Mouse (Mus musculus): ENCODE data around the gene Sh3d19. TPM values are rescaled to one million over a fixed set of nuclear protein-coding genes. Genes with fewer than 3 reads are reported as not detected.
"Not testable (repeated sequence)": the region's sequence is repeated elsewhere in the genome, so short reads cannot be mapped to it uniquely, and the experiment has no call there.

Gene Sh3d19
- polyA plus RNA-seq, 1 experiment from 2014 or later, result 14.0 TPM

DNA sequence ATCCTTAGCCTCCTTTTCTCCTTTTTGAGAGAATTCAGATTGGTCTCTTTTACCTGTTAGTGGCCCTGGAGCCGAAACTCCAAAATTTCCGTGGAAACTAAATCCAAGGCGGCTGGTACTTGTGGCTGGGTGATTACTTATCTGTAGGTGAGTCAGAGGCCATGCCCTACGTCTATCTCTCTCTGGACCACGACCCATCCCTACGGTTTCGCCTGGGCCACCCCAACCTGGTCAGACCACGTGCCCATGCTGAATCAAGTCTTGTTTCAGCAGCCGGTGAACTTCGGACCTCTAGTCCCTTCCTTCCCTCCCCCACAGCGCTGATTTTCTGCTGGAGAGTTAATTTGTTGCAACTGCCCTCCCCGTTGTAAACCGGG, 678 bp downstream of the Sh3d19 start:
- peak; percentile 41; the same call in 1 of the 2 replicates for ATAC-seq
- no peaks in the 10 kb centered on the region for H3K9me3 ChIP-seq (ENCODE audit: control insufficient read depth, low read length)
- H3K27ac ChIP-seq (ENCODE audit: low read depth, low read length), result peak overlapping the region; percentile 73
- no peaks in the 10 kb centered on the region for H3K36me3 ChIP-seq (ENCODE audit: control insufficient read depth, insufficient read depth, low read length)
- peaks cover 8% of the 10 kb centered on the region for H3K4me1 ChIP-seq (ENCODE audit: control insufficient read depth, insufficient read depth, low read depth, low read length)
- H3K27me3 ChIP-seq (replicated peaks; ENCODE audit: control insufficient read depth, insufficient read depth, low read length), result no peaks in the 10 kb centered on the region
- peak overlapping the region; percentile 96 for H3K9ac ChIP-seq (ENCODE audit: low read depth, low read length)
- 2% methylated on average over 13 of the region's 13 CpGs for WGBS
- H3K4me3 ChIP-seq (ENCODE audit: low read length), result peak overlapping the region; percentile 91
- H3K4me2 ChIP-seq (ENCODE audit: low read length), result peak overlapping the region; percentile 64

DNA sequence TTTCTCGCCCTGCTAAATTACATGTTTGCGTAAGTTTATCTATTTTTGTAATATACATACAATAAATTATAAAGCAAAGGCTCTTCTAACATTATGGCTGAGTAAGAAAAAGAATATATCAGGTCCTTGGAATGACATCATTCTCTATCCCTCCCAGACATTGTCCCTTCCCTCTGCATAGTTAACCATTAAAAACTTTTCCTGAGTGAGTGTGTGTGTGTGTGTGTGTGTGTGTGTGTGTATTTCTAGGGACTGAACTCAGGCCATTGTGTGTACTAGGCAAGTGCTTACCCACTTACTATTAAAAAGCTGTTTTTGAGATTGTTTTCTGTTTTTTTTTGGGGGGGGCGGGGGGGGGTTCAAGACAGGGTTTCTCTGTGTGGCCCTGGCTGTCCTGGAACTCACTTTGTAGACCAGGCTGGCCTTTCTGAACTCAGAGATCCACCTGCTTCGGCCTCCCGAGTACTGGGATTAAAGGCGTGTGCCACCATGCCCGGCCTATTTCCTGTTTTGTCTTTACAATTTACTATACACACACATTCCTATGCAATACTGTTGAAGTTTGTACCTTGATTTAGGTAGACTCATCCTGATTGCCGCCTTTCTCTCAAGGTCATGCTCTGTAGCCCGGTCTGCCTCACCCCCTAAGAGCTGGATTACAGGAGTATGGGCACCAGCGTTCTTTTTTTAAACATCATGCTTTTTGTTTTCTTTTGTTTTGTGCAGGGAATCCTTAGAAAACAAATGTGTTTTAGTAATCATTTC, 2.6 kb downstream of the Sh3d19 start:
- peaks cover 11% of the 10 kb centered on the region for H3K4me1 ChIP-seq (ENCODE audit: control insufficient read depth, insufficient read depth, low read depth, low read length)
- no peak overlapping the region for H3K9ac ChIP-seq (ENCODE audit: low read depth, low read length)
- no peak overlapping the region for H3K27ac ChIP-seq (ENCODE audit: low read depth, low read length)
- H3K36me3 ChIP-seq (ENCODE audit: control insufficient read depth, insufficient read depth, low read length), result no peaks in the 10 kb centered on the region
- no peak for ATAC-seq
- H3K4me3 ChIP-seq (ENCODE audit: low read length), result no peak overlapping the region
- no peaks in the 10 kb centered on the region for H3K9me3 ChIP-seq (ENCODE audit: control insufficient read depth, low read length)
- 88% methylated on average over 10 of the region's 10 CpGs for WGBS
- H3K4me2 ChIP-seq (ENCODE audit: low read length), result peak overlapping the region; percentile 23; the same call in 1 of the 2 replicates
- H3K27me3 ChIP-seq (replicated peaks; ENCODE audit: control insufficient read depth, insufficient read depth, low read length), result no peaks in the 10 kb centered on the region

DNA sequence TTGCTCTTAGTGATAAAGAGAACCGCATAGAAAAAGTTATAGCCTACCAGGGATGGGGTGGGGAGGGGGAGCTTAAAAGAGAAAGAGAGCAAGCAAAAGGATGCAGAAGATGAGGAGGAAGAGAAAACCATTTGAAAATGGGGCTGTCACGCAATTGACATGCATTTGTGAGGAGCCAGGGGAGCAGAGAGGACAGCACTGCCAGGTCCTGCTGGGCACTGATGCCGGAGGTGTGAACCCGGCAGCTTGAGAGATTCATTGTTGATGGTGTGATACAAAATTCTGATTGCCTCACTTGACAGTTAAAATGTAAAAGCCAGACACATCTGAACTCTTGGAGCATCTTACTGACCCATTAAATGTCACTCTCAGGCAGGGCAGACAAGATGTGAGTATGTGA, 3.5 kb downstream of the Sh3d19 start:
- H3K9ac ChIP-seq (ENCODE audit: low read depth, low read length), result no peak overlapping the region; the same call in 1 of the 2 replicates
- ATAC-seq, result no peak
- no peak overlapping the region for H3K4me2 ChIP-seq (ENCODE audit: low read length)
- H3K4me1 ChIP-seq (ENCODE audit: control insufficient read depth, insufficient read depth, low read depth, low read length), result peaks cover 11% of the 10 kb centered on the region
- H3K4me3 ChIP-seq (ENCODE audit: low read length), result no peak overlapping the region
- H3K36me3 ChIP-seq (ENCODE audit: control insufficient read depth, insufficient read depth, low read length), result no peaks in the 10 kb centered on the region
- no peaks in the 10 kb centered on the region for H3K9me3 ChIP-seq (ENCODE audit: control insufficient read depth, low read length)
- no peaks in the 10 kb centered on the region for H3K27me3 ChIP-seq (replicated peaks; ENCODE audit: control insufficient read depth, insufficient read depth, low read length)
- 77% methylated on average over 4 of the region's 4 CpGs for WGBS
- H3K27ac ChIP-seq (ENCODE audit: low read depth, low read length), result no peak overlapping the region

DNA sequence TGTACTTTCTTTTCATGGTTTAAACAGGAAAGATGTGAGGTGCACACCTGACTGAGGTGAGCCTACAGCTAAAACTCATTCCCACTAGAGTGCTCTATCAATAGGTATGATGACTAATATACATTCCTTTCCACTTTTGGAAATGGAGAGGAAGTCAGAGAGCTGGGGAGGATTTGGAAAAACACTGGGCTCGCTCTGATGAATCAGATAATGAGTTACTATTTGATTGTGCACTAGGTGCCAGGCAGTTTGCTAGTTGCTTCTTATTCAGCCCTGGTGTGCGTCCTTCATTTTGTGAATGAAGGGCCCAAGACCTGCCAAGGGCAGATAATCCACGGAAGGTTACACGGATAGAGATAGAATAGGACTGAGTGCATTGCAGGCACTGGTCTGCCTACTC, 9.1 kb downstream of the Sh3d19 start:
- Histone ChIP-seq H3K4me1 (ENCODE audit: control insufficient read depth, insufficient read depth, low read depth, low read length) (peaks cover 3% of the 10 kb centered on the region; the same call in 1 of the 2 replicates), H3K36me3 (ENCODE audit: control insufficient read depth, insufficient read depth, low read length) (no peaks in the 10 kb centered on the region), H3K9ac (ENCODE audit: low read depth, low read length) (no peak overlapping the region), H3K27me3 (replicated peaks; ENCODE audit: control insufficient read depth, insufficient read depth, low read length) (no peaks in the 10 kb centered on the region), H3K4me3 (ENCODE audit: low read length) (no peak overlapping the region), H3K9me3 (ENCODE audit: control insufficient read depth, low read length) (no peaks in the 10 kb centered on the region), H3K4me2 (ENCODE audit: low read length) (no peak overlapping the region), H3K27ac (ENCODE audit: low read depth, low read length) (no peak overlapping the region)
- ATAC-seq, result no peak
- WGBS, result 98% methylated on average over 4 of the region's 4 CpGs

DNA sequence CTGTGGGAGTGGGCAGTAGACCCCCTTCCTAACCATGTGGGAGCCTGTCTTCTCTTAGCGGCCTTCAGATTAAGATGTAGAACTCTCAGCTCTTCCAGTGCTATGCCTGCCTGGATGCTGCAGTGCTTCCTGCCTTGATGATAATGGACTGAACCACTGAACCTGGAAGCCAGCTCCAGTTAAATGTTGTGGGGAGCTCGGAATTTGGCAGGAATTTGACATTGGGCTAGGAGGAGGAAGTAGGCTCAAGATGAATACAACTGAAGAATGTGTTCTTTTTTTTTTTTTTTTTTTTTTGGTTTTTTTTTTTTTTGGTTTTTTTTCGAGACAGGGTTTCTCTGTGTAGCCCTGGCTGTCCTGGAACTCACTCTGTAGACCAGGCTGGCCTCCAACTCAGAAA, 10.9 kb downstream of the Sh3d19 start:
- H3K27ac ChIP-seq (ENCODE audit: low read depth, low read length); H3K4me1 ChIP-seq (ENCODE audit: control insufficient read depth, insufficient read depth, low read depth, low read length); H3K9me3 ChIP-seq (ENCODE audit: control insufficient read depth, low read length); H3K9ac ChIP-seq (ENCODE audit: low read depth, low read length); H3K27me3 ChIP-seq (replicated peaks; ENCODE audit: control insufficient read depth, insufficient read depth, low read length); H3K4me3 ChIP-seq (ENCODE audit: low read length); H3K36me3 ChIP-seq (ENCODE audit: control insufficient read depth, insufficient read depth, low read length); ATAC-seq; H3K4me2 ChIP-seq (ENCODE audit: low read length): not testable (repeated sequence)
- 87% methylated on average over 2 of the region's 3 CpGs for WGBS

DNA sequence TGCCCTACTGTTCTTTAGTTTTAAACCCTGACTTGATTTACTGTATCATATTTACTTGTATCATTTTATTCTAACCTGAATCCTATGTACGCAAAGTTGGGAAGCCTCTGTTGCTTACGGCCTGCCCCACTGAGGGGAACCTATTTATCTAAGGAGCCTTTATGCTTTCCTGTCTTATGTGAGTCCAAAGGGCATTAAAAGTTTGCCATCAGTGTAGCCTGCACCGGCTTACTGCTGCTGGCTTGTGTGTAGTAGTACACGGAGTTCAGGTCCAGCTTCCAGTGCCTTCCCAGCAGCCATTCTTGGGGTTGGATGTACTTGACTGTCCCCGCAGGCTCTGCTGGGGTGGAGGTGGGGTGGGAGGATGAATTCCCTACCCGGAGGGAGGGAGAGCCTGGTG, 13.6 kb downstream of the Sh3d19 start:
- Histone ChIP-seq H3K4me2 (ENCODE audit: low read length) (no peak overlapping the region), H3K4me3 (ENCODE audit: low read length) (no peak overlapping the region), H3K9ac (ENCODE audit: low read depth, low read length) (no peak overlapping the region), H3K4me1 (ENCODE audit: control insufficient read depth, insufficient read depth, low read depth, low read length) (no peaks in the 10 kb centered on the region), H3K36me3 (ENCODE audit: control insufficient read depth, insufficient read depth, low read length) (no peaks in the 10 kb centered on the region), H3K27ac (ENCODE audit: low read depth, low read length) (no peak overlapping the region), H3K9me3 (ENCODE audit: control insufficient read depth, low read length) (no peaks in the 10 kb centered on the region), H3K27me3 (replicated peaks; ENCODE audit: control insufficient read depth, insufficient read depth, low read length) (no peaks in the 10 kb centered on the region)
- ATAC-seq, result no peak
- 96% methylated on average over 6 of the region's 6 CpGs for WGBS

DNA sequence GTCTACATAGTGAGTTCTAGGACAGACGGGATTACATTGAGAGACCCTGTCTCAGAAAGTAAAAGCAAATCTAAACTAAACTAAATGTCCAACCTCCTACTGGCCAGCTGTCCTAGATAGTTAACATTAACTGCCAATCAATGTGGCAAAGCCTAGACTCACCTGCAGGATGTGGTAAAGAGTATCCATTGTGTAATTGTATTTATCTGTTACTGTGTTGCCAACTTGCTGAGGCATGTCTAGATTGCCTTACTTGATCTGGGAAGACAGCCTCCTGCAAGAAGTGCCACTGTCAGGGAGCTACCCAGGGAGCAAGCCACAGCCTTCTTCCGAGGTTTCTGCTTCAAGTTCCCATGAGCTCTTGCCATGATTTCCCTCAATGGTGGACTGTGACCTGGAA, 16.3 kb downstream of the Sh3d19 start:
- 88% methylated on average over 2 of the region's 2 CpGs for WGBS
- Histone ChIP-seq H3K4me3 (ENCODE audit: low read length) (no peak overlapping the region), H3K9me3 (ENCODE audit: control insufficient read depth, low read length) (no peaks in the 10 kb centered on the region), H3K9ac (ENCODE audit: low read depth, low read length) (no peak overlapping the region), H3K4me1 (ENCODE audit: control insufficient read depth, insufficient read depth, low read depth, low read length) (no peaks in the 10 kb centered on the region), H3K36me3 (ENCODE audit: control insufficient read depth, insufficient read depth, low read length) (no peaks in the 10 kb centered on the region), H3K27me3 (replicated peaks; ENCODE audit: control insufficient read depth, insufficient read depth, low read length) (no peaks in the 10 kb centered on the region), H3K4me2 (ENCODE audit: low read length) (no peak overlapping the region), H3K27ac (ENCODE audit: low read depth, low read length) (no peak overlapping the region)
- no peak for ATAC-seq

DNA sequence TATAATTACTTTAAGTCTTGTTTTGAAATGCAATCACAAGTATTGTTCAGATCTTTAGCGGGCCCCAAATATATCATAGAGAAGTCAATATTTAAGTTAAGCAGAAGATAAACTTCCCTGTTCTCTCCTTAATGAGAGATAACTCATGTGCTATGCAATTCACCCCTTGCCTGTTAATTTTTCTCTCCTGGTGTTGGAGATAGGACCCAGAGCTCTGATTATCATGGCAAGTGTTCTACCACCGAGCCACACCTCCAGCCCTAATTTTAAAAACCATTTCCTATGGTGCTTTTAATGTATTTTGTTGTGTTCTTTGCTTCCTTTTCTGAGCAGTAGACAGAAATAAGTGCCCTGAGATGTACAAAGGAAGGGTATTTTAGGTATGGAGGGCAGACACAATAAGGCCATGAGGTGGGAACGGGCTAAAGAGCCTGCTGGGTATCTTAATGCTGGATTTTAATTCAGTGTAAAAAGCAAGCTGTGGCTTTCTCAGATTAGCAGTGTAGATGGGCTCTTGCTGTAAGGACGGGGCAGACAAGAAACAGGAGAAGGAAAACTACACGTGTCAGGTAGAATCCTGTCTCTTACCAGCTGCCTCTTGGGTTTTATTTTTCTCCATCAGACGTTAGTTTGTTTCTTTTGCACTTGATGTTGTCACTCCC, 20.4 kb downstream of the Sh3d19 start:
- no peak overlapping the region for H3K9ac ChIP-seq (ENCODE audit: low read depth, low read length)
- H3K4me3 ChIP-seq (ENCODE audit: low read length), result no peak overlapping the region
- no peak overlapping the region for H3K4me2 ChIP-seq (ENCODE audit: low read length)
- no peaks in the 10 kb centered on the region for H3K36me3 ChIP-seq (ENCODE audit: control insufficient read depth, insufficient read depth, low read length)
- WGBS, result 79% methylated on average over 6 of the region's 6 CpGs
- no peaks in the 10 kb centered on the region for H3K27me3 ChIP-seq (replicated peaks; ENCODE audit: control insufficient read depth, insufficient read depth, low read length)
- no peak for ATAC-seq
- H3K4me1 ChIP-seq (ENCODE audit: control insufficient read depth, insufficient read depth, low read depth, low read length), result no peaks in the 10 kb centered on the region
- H3K9me3 ChIP-seq (ENCODE audit: control insufficient read depth, low read length), result no peaks in the 10 kb centered on the region
- no peak overlapping the region for H3K27ac ChIP-seq (ENCODE audit: low read depth, low read length)

DNA sequence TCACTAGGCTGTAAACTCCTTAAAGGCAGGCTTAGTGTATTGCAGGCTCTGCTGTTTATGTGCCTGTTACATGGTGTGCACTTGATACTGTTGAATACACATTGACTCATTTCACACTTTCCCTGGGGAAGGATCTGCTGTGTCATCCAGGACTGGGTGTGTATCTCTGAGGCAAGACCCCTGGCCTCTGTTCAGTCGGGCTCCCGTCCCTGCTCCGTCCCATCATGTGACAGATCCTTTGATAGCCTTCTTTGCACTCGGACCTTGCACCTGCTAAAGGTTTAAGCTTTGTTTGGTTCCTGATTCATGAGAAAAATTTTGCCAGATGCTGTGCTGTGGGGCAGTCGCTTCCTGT, 20.9 kb downstream of the Sh3d19 start:
- no peaks in the 10 kb centered on the region for H3K27me3 ChIP-seq (replicated peaks; ENCODE audit: control insufficient read depth, insufficient read depth, low read length)
- 70% methylated on average over 5 of the region's 5 CpGs for WGBS
- ATAC-seq, result no peak
- H3K36me3 ChIP-seq (ENCODE audit: control insufficient read depth, insufficient read depth, low read length), result no peaks in the 10 kb centered on the region
- H3K9ac ChIP-seq (ENCODE audit: low read depth, low read length), result no peak overlapping the region
- no peak overlapping the region for H3K4me2 ChIP-seq (ENCODE audit: low read length)
- no peaks in the 10 kb centered on the region for H3K4me1 ChIP-seq (ENCODE audit: control insufficient read depth, insufficient read depth, low read depth, low read length)
- H3K27ac ChIP-seq (ENCODE audit: low read depth, low read length), result no peak overlapping the region
- H3K9me3 ChIP-seq (ENCODE audit: control insufficient read depth, low read length), result no peaks in the 10 kb centered on the region
- no peak overlapping the region for H3K4me3 ChIP-seq (ENCODE audit: low read length)

Data from hindbrain, embryonic 16.5 days (tissue).